Mouse (Mus musculus) liver (tissue): ENCODE data around the gene Fxr2.

Experiments used
- DNase-seq: peaks from one replicate; pipeline ENCODE4 v3.0.0-alpha.2; 2020; ENCODE audit warnings: mixed read lengths

The Fxr2 gene

DNA sequence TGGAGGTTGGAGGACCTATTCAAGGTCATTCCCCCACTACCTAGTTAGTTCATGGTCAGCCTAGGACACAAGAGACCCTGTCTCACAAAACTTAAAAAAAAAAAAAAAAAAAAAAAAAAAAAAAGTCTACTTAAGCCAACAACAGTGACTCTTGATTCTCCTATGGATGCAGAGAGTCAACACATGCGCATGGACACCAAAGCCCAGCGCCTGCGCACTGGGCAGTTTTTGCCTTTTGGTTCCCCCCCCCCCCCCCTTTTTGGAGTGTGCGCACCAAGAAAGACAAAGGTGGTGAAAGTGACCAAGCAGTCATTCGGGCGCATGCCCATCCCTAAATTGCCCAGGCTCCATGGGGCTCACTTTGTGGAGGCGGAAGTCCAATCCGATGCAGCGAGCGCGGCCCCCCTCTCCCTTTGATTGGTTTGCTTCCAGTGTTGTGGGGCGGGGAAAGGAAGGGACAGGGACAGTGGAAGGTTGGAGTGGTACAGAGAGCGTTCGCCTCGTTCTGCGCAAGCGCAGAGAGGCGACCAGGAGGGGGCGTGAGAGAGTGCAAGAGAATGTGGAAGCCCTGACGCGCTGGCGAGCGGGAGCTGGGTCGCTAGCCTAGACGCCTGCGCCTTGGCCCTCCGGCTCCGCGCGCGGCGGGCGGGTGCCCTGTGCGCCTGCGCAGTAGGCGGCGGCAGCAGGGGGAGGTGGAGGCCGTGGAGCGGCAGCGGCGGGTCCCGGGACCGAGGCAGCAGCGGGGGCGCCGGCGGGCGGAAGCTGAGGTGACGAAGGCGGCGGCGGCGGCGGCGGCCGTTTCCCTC, at the start of gene Fxr2:
Fxr2 (plus strand) TSS at position 707 of the 806 bp plus-strand sequence.
- DNase-seq: peak; percentile 100

GRCm38 (mm10) chr11:69584008-69584407, 48.8 kb upstream of the Fxr2 start:
- no peak for DNase-seq

DNA sequence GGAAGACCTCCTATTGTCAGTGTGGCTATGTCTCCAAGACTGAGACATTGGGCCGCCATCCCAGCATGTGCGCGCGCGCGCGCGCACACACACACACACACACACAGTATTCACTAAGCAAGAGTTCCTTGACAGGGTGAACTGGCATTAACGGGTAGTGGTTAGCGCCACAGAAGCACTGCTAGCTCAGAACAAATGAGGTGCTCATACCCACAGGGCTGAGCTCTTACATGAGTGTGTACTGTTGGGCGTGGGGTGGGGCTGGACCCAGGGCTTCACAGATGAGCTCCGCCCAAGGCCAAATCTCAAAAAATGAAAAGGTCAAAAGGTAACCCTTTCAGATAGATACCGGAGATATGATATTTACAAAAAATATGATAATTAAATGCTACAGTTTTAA, 47.9 kb upstream of the Fxr2 start:
- DNase-seq: peak; percentile 77

DNA sequence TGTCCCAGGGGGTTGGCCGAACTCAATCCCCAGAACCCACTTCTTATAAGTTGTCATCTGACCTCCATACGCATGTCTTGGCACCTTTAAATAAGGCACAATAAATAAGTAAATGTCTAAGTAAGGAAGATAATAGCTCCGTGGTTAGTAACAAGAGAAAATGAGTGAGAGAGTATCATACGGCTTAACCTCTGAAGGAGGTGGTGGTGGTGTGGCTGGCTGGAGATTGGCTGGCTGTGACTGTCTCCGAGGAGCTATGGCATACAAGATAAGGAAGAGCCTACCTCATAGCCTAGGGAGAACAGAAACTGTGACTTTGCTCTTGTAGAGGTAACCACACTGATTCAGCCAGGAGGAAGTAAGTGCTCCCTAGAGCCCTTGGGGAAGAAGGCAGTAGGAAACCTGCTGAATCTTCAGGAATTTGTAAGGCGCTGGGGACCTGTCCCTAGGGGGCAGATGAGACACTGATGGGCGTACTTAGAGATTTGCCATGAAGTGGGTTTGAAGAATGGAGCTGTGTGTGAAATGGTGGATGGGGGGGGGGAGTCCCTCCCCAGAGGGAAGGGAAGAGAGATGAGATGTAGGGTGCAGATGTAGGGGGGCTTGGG, 47.0 kb upstream of the Fxr2 start:
- DNase-seq: peak; percentile 84

DNA sequence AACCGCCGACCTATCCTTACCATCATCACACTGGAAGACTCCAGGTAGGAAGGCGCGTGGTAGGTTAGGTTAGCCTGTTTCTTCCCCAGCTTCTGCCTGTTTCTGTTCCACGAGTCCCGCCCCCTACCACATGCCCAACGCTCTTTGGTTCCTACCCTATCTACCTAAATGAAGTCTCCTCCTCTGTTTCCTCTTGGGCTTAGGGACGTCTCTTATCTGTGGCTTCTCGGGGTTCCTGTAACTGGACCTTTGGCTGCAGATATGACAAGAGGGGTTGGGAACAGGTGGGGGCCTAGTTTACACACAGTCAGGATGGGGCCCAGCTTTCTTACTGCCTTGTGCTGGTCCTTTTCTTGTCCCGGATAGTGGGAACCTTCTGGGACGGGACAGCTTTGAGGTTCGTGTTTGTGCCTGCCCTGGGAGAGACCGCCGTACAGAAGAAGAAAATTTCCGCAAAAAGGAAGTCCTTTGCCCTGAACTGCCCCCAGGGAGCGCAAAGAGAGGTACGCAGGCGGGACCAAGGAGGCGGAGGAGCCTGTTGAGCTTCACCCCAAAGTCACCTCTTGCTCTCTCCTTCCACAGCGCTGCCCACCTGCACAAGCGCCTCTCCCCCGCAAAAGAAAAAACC, 43.5 kb upstream of the Fxr2 start:
- peak; percentile 64 for DNase-seq

GRCm38 (mm10) chr11:69590622-69591021, 42.2 kb upstream of the Fxr2 start:
- DNase-seq: peak; percentile 67

DNA sequence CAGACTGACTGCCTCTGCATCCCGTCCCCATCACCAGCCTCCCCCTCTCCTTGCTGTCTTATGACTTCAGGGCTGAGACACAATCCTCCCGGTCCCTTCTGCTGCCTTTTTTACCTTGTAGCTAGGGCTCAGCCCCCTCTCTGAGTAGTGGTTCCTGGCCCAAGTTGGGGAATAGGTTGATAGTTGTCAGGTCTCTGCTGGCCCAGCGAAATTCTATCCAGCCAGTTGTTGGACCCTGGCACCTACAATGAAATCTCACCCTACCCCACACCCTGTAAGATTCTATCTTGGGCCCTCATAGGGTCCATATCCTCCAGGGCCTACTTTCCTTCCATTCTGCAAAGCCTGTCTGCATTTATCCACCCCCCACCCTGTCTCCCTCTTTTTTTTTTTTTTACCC, 41.4 kb upstream of the Fxr2 start:
- DNase-seq: no peak

GRCm38 (mm10) chr11:69591899-69592637, 40.7 kb upstream of the Fxr2 start:
- no peak for DNase-seq

DNA sequence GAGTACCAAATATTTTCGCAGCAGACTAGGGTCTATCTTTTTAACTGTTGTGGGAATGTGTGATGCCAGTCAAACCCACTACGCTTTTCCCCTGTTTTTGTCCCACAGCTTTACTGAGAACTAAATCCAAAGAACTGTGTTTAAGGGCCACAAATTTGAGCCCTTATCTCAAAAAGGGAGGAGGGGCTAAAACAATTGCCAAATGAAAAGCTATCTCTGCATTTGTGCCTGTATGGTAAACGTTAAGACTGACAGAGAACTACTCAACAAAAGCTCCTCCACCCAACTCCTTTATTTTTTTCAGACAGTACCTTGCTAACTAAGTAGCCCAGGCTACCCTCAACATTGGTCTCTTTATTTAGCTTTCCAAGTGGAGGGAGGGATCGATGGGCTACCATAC, 40.0 kb upstream of the Fxr2 start:
- DNase-seq: no peak

- no peak for DNase-seq
Observed at GRCm38 (mm10) chr11:69594853-69595252, 37.9 kb upstream of the Fxr2 start.

DNA sequence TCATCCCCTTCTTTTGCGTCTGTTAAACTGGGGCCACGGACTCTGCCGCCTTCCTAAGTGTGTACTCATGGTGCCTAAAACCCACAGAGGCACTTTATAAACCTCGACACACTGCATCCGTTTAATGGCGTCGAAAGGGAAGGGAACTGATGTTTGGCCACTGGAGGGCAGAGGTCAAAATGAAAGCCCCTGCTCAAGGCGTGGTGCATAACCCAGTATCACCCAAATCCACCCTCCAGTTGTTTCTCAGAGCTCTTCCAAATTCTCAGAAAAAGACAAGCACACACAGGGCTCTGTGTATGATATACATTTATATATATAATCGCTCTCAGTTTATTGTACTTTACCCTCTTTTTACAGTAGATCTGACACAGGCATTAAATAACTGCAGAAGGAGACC, 33.4 kb upstream of the Fxr2 start:
- DNase-seq: peak; percentile 48

- DNase-seq: peak; percentile 79
Observed at GRCm38 (mm10) chr11:69600098-69600497, 32.7 kb upstream of the Fxr2 start.

GRCm38 (mm10) chr11:69601768-69602167, 31.0 kb upstream of the Fxr2 start:
- no peak for DNase-seq

DNA sequence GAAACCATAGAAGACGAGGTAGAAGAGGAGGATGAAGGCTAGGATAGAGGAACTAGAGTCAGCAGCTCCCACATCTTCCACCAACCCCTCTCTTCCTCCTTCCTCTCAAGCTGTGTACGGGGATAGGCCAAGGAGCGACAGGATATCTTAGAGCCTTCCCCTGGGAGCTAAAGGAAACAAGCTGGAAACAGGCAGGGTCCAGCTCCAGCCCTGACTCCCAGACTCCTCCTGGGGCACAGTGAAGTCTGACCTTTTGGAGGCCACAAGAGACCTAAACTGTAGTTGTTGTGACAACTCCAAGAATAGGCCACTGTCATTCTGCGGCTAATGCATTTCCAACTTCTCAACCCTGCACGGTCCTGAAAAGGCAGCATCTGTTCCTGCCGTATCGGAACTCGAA, 29.3 kb upstream of the Fxr2 start:
- no peak for DNase-seq

DNA sequence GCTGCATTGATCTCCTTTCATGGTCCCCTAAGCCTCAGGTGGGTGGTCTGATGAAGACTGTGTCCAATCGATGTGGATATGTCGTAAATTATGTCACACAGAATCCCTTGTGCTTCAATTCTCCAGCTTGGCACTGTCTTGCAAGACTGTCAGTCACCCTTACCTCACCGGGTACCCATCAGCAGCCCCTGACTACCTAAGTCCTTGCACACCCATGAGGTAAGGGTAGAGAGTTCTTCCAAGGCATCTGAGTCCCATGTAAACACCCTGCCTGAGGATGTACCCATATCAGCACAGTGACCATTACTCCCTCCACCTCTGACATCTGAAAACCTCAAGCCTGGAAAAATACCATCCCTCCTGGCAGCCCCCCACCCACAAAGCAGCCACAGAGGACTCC, 28.4 kb upstream of the Fxr2 start:
- DNase-seq: no peak

GRCm38 (mm10) chr11:69604795-69605664, 27.8 kb upstream of the Fxr2 start:
- peak; percentile 68 for DNase-seq

DNA sequence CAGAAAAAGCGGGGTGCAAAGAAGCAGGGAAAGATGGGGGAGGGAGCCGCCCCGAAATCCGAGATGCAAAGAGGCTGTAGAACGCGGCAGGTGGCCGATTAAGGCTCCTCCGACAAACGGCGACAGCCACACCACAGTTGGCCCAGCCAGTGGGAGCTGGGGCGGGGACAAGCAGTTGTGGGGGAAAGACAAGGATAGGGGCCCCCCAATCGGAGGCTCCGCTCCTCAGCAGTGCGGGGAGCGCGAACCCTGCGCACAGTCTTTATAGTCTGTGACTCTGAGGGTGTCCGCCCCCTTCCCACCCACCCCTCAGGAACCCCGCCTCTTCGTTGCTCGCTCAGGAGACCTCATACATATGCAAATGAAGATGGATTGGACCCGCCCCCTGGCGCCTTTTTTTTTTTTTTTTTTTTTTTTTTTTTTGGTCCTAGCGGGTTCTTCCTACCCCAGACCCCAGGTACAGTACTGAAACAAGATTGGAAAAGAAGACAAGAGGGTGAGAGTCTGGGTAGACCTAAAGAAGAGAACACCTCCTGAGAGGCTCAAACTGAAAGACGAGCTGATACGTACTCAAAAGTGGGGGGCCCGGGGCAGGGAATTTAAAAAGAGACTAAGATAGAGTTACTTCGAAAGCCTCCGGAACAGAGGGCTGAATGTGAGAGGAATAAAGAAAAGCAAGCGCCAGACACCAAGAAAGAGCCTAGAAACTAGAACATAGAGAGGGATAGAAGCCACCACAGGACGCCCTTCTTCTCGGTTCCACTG, 26.9 kb upstream of the Fxr2 start, which contains the start of gene Atp1b2:
Atp1b2 (minus strand) TSS at position 217 of the 765 bp plus-strand sequence.
- DNase-seq: peak; percentile 95

- no peak for DNase-seq
Observed at GRCm38 (mm10) chr11:69606491-69606795, 26.3 kb upstream of the Fxr2 start.

GRCm38 (mm10) chr11:69606832-69607231, 26.0 kb upstream of the Fxr2 start:
- DNase-seq: no peak

DNA sequence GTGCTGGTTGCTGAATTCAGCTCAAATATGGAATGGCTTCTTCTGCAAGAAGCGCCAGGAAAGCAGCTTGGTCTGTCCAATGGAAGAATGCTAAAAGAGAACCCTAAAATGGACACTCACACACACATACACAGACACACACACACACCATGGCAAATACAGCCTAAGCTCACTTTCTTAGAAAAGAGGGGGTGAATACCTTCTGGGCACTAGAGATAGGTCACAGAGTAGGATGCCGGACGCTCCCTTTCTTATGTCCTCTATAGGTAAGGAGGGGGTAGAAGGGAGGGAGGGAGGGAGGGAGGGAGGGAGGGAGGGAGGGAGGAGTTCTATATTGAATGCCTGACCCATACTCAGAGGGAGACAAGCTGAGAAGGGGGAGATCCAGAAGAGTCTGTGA, 24.3 kb upstream of the Fxr2 start:
- DNase-seq: peak; percentile 39

GRCm38 (mm10) chr11:69609416-69609815, 23.4 kb upstream of the Fxr2 start:
- DNase-seq: peak; percentile 69

GRCm38 (mm10) chr11:69610899-69611298, 21.9 kb upstream of the Fxr2 start:
- no peak for DNase-seq
